Mouse (Mus musculus) neutrophil, adult 83 days (primary cell): ENCODE data around the gene Gm9857. TPM values are rescaled to one million over a fixed set of nuclear protein-coding genes. Genes with fewer than 3 reads are reported as not detected.

Experiments
- total RNA-seq, 2 experiments: library from RNA; stranded (reverse); gene quantifications; one replicate each; pipeline ENCODE4 v1.2.4; 2023

Gm9857 gene
- total RNA-seq, result not detected

GRCm38 (mm10) chr3:108940001-108940633 lies at the start of gene Gm9857:
TSS of gene Gm9857 (minus strand) at chr3:108940445.

GRCm38 (mm10) chr3:108939573-108939972 lies 672 bp downstream of the Gm9857 start, which contains the start of gene Henmt1:
TSS of gene Henmt1 (plus strand) at chr3:108939873.

GRCm38 (mm10) chr3:108911548-108912413 lies 28.5 kb downstream of the Gm9857 start, which contains the start of gene Prpf38b:
TSS of gene Prpf38b (minus strand) at chr3:108911727.

Other genes starting within 250 kb of the Gm9857 start
- 10 to 100 TPM; 24.5 to 32.1 TPM for gene Gpsm2, start 218.1 kb downstream of the Gm9857 start, total RNA-seq
- gene Aknad1, start 200.8 kb downstream of the Gm9857 start, total RNA-seq, result under 1 TPM; 0.07 to 0.53 TPM
- 10 to 100 TPM; 38.1 to 52.3 TPM for gene Stxbp3, start 99.9 kb downstream of the Gm9857 start, total RNA-seq
- under 1 TPM in 1 of 2 experiments, not detected in 1; 0.22 TPM for gene Fndc7, start 50.4 kb downstream of the Gm9857 start, total RNA-seq
- gene Prpf38b, start 28.7 kb downstream of the Gm9857 start, total RNA-seq, result 10 to 100 TPM; 80.0 to 93.5 TPM
- not detected for gene Henmt1, start 572 bp downstream of the Gm9857 start, total RNA-seq
- gene Fam102b, start 87.2 kb upstream of the Gm9857 start, total RNA-seq, result 10 to 100 TPM; 14.9 to 16.4 TPM
- gene Slc25a54, start 140.0 kb upstream of the Gm9857 start, total RNA-seq, result not detected
- gene Slc25a24, start 182.7 kb upstream of the Gm9857 start, total RNA-seq, result 10 to 100 TPM; 65.3 to 77.7 TPM